Mouse (Mus musculus) heart, postnatal 14 days (tissue): ENCODE results near the gene Akap8. TPM values are rescaled to one million over a fixed set of nuclear protein-coding genes. Genes with fewer than 3 reads are reported as not detected.

Experiments used
- DNase-seq, 2 experiments: peaks; one replicate each; pipeline ENCODE4 v3.0.0; 2021 to 2022
- intact Hi-C: fragments of 180-260 bp; cut with DNase I; formaldehyde crosslinking; loops from one replicate; pipeline ENCODE4 v1.15.1; 2025
- total RNA-seq, 2 experiments: library from RNA; stranded (reverse); gene quantifications; 2 replicates each; pipeline ENCODE4 v1.2.3; 2021

The Akap8 gene
- total RNA-seq, 2 experiments from 2014 or later = 50.0 to 62.5 TPM

GRCm38 (mm10) chr17:32295160-32295559, 25.9 kb downstream of the Akap8 start:
- no peak for DNase-seq
- intact Hi-C loops = no loop called here

- intact Hi-C loops = loop anchor here (2.0 kb wide), 1 partner anchor 36 kb away; the partner anchor contains the start of gene Akap8
Measured at GRCm38 (mm10) chr17:32285138-32285670, 35.8 kb downstream of the Akap8 start.

GRCm38 (mm10) chr17:32284262-32285137, 36.5 kb downstream of the Akap8 start, which contains the start of gene Brd4:
Brd4 (minus strand) TSS chr17:32284722.
- DNase-seq = peak; percentile 94 to 95
- intact Hi-C loops = loop anchor here (2.0 to 5.0 kb wide), 3 partner anchors 36 to 62 kb away; partner anchors contain the start of gene Akap8

More at GRCm38 (mm10) chr17:32285138-32285670, 35.8 kb downstream of the Akap8 start:
- DNase-seq = no peak

- DNase-seq = peak; percentile 58 to 71
- intact Hi-C loops = loop anchor here (2.0 to 5.0 kb wide), 3 partner anchors 37 to 61 kb away; partner anchors contain the start of gene Akap8
Measured at GRCm38 (mm10) chr17:32283771-32284221, 37.2 kb downstream of the Akap8 start.

- intact Hi-C loops = loop anchor here (5.0 kb wide), 2 partner anchors 46 to 61 kb away; no protein-coding TSS in a partner anchor
- peak in 1 of 2 experiments; percentile 35 for DNase-seq
Measured at GRCm38 (mm10) chr17:32283341-32283740, 37.7 kb downstream of the Akap8 start.

GRCm38 (mm10) chr17:32281611-32282310, 39.3 kb downstream of the Akap8 start:
- no peak for DNase-seq
- intact Hi-C loops = loop anchor here (5.0 kb wide), 2 partner anchors 44 to 59 kb away; no protein-coding TSS in a partner anchor

GRCm38 (mm10) chr17:32281126-32281525, 39.9 kb downstream of the Akap8 start:
- no peak for DNase-seq
- intact Hi-C loops = loop anchor here (5.0 kb wide), 2 partner anchors 44 to 59 kb away; no protein-coding TSS in a partner anchor

GRCm38 (mm10) chr17:32280575-32280974, 40.5 kb downstream of the Akap8 start:
- intact Hi-C loops = loop anchor here (5.0 kb wide), 2 partner anchors 43 to 58 kb away; no protein-coding TSS in a partner anchor
- DNase-seq = no peak

GRCm38 (mm10) chr17:32277201-32277600, 43.8 kb downstream of the Akap8 start:
- intact Hi-C loops = no loop called here
- no peak for DNase-seq

- no peak for DNase-seq
- intact Hi-C loops = no loop called here
Measured at GRCm38 (mm10) chr17:32275568-32275967, 45.5 kb downstream of the Akap8 start.

GRCm38 (mm10) chr17:32269151-32269550, 51.9 kb downstream of the Akap8 start:
- no peak for DNase-seq
- intact Hi-C loops = no loop called here

GRCm38 (mm10) chr17:32268540-32268960, 52.5 kb downstream of the Akap8 start:
- peak in 1 of 2 experiments; percentile 30 for DNase-seq

GRCm38 (mm10) chr17:32268096-32268495, 52.9 kb downstream of the Akap8 start:
- no peak for DNase-seq
- intact Hi-C loops = no loop called here

More at GRCm38 (mm10) chr17:32268540-32268960, 52.5 kb downstream of the Akap8 start:
- intact Hi-C loops = no loop called here

GRCm38 (mm10) chr17:32267617-32268016, 53.4 kb downstream of the Akap8 start:
- intact Hi-C loops = no loop called here
- DNase-seq = no peak

GRCm38 (mm10) chr17:32263672-32264071, 57.4 kb downstream of the Akap8 start:
- intact Hi-C loops = no loop called here
- no peak for DNase-seq

- intact Hi-C loops = no loop called here
- DNase-seq = no peak
Measured at GRCm38 (mm10) chr17:32262831-32263559, 58.0 kb downstream of the Akap8 start.

GRCm38 (mm10) chr17:32258869-32259268, 62.2 kb downstream of the Akap8 start:
- DNase-seq = no peak

GRCm38 (mm10) chr17:32257944-32258343, 63.1 kb downstream of the Akap8 start:
- intact Hi-C loops = no loop called here
- DNase-seq = no peak

More at GRCm38 (mm10) chr17:32258869-32259268, 62.2 kb downstream of the Akap8 start:
- intact Hi-C loops = no loop called here

GRCm38 (mm10) chr17:32257452-32257851, 63.6 kb downstream of the Akap8 start:
- DNase-seq = no peak
- intact Hi-C loops = no loop called here

GRCm38 (mm10) chr17:32256896-32257295, 64.1 kb downstream of the Akap8 start:
- intact Hi-C loops = no loop called here
- no peak for DNase-seq
